Mouse (Mus musculus) midbrain, embryonic 14.5 days (tissue): ENCODE results near the gene Ermap. TPM values are rescaled to one million over a fixed set of nuclear protein-coding genes. Genes with fewer than 3 reads are reported as not detected.

Experiments used
- ATAC-seq: fragments of 200-750 bp; cut with Nextera tagmentation; 2 replicates; pipeline ENCODE4 v1.8.0; 2017; ENCODE audit warnings: moderate number of reproducible peaks, moderate library complexity; ENCODE audit not compliant: low FRiP score, low TSS enrichment
- DNase-seq: peaks from one replicate; pipeline ENCODE4 v3.0.0-alpha.2; 2015
- H3K27ac ChIP-seq: fragments of 300-500 bp; sonication (generic); replicated peaks from 2 replicates; pipeline ENCODE4 v1.5.1; 2014; ENCODE audit warnings: mild to moderate bottlenecking, low read depth, low read length, moderate library complexity
- H3K27me3 ChIP-seq: fragments of 300-500 bp; sonication (generic); 2 replicates; pipeline ENCODE4 v1.6.1; 2014; ENCODE audit warnings: low read length, control low read depth, mixed read lengths; ENCODE audit not compliant: control insufficient read depth, insufficient read depth
- H3K36me3 ChIP-seq: fragments of 300-500 bp; sonication (generic); 2 replicates; pipeline ENCODE4 v1.6.1; 2014; ENCODE audit warnings: low read length, control low read depth; ENCODE audit not compliant: control insufficient read depth, insufficient read depth
- H3K4me1 ChIP-seq: fragments of 300-500 bp; sonication (generic); 2 replicates; pipeline ENCODE4 v1.6.1; 2014; ENCODE audit warnings: mild to moderate bottlenecking, antibody characterized with exemption, low read length, control low read depth; ENCODE audit not compliant: control insufficient read depth, insufficient read depth
- H3K4me2 ChIP-seq: fragments of 300-500 bp; sonication (generic); 2 replicates; pipeline ENCODE4 v1.6.1; 2014; ENCODE audit warnings: mild to moderate bottlenecking, low read length, moderate library complexity
- H3K4me3 ChIP-seq: fragments of 300-500 bp; sonication (generic); replicated peaks from 2 replicates; pipeline ENCODE4 v1.5.1; 2014; ENCODE audit warnings: low read depth, low read length
- H3K9ac ChIP-seq: fragments of 300-500 bp; sonication (generic); replicated peaks from 2 replicates; pipeline ENCODE4 v1.6.1; 2014; ENCODE audit warnings: mild to moderate bottlenecking, low read length, moderate library complexity
- H3K9me3 ChIP-seq: fragments of 300-500 bp; sonication (generic); 2 replicates; pipeline ENCODE4 v1.6.1; 2016; ENCODE audit warnings: low read length, control low read depth, mixed read lengths; ENCODE audit not compliant: control insufficient read depth
- WGBS: fragments of 180-500 bp; shearing (Covaris S2); extraction: QIAGEN DNeasy Blood & Tissue Kit; methylation state at CpG from one replicate; pipeline ENCODE4 v1.1.7; 2014; 5-methylcytosine and 5-hydroxymethylcytosine counted together
- microRNA counts: library from miRNA; unstranded; fragments of <30 nt; microRNA quantifications from one replicate; lab custom pipeline; 2016
- microRNA-seq: library from miRNA; unstranded; fragments of <30 nt; microRNA quantifications from one replicate; pipeline ENCODE4, GENCODE M21; 2016
- polyA plus RNA-seq: library from polyadenylated mRNA; unstranded; fragments of >200 nt; fragmentation: Nextera tagmentation; extraction: Ambion mirVana; gene quantifications from 2 replicates; pipeline ENCODE4 v1.2.1, GENCODE M21; 2014

Gene Ermap
- polyA plus RNA-seq, 1 experiment from 2014 or later, result 0.63 TPM

- Histone ChIP-seq H3K4me3 (no peak overlapping the region), H3K27me3 (no peaks in the 10 kb centered on the region)
- whole genome bisulfite sequencing, result 82% methylated on average over 9 of the region's 9 CpGs
Observed at GRCm38 (mm10) chr4:119125577-119126270, 64.1 kb downstream of the Ermap start.

More at GRCm38 (mm10) chr4:119125577-119126270, 64.1 kb downstream of the Ermap start:
- no peaks in the 10 kb centered on the region for H3K9me3 ChIP-seq
- no peak overlapping the region for H3K4me2 ChIP-seq
- no peak overlapping the region for H3K9ac ChIP-seq
- H3K27ac ChIP-seq, result no peak overlapping the region
- DNase-seq, result no peak
- H3K36me3 ChIP-seq, result peaks cover 10% of the 10 kb centered on the region; the same call in 1 of the 2 replicates
- no peak for ATAC-seq
- no peaks in the 10 kb centered on the region for H3K4me1 ChIP-seq

MicroRNAs within 50 kb of the gene (microRNA counts, 519-probe panel; counts per million panel counts)
- not detected for microRNA mmu-miR-1957 (lab: Ali Mortazavi, UCI)

Small RNA genes lying within 50 kb of the gene (microRNA-seq; reads per million reads assigned to microRNA genes)
- gene Mir1957a, result not detected

Other genes starting within 250 kb of the Ermap start
- gene Lao1, start 228.4 kb downstream of the Ermap start, polyA plus RNA-seq, result not detected in 2 replicates
- 61.3 and 94.4 TPM in 2 replicates for gene Slc2a1, start 81.3 kb downstream of the Ermap start, polyA plus RNA-seq
- 4.8 and 7.1 TPM in 2 replicates for gene Zfp691, start 15.8 kb downstream of the Ermap start, polyA plus RNA-seq
- gene Svbp, start 5.3 kb upstream of the Ermap start, polyA plus RNA-seq, result 253 and 300 TPM in 2 replicates
- 0.29 and 0.54 TPM in 2 replicates for gene Tmem269, start 28.2 kb upstream of the Ermap start, polyA plus RNA-seq
- gene AU022252, start 42.7 kb upstream of the Ermap start, polyA plus RNA-seq, result 21.1 and 26.0 TPM in 2 replicates
- 10.1 TPM in 2 replicates for gene P3h1, start 42.9 kb upstream of the Ermap start, polyA plus RNA-seq
- gene Cldn19, start 65.4 kb upstream of the Ermap start, polyA plus RNA-seq, result 1.4 and 1.8 TPM in 2 replicates
- gene Ybx1, start 104.6 kb upstream of the Ermap start, polyA plus RNA-seq, result 990 and 1,028 TPM in 2 replicates
- gene Ppih, start 130.5 kb upstream of the Ermap start, polyA plus RNA-seq, result 57.6 and 60.0 TPM in 2 replicates
- gene Ccdc30, start 225.5 kb upstream of the Ermap start, polyA plus RNA-seq, result 19.3 and 20.6 TPM in 2 replicates
- 20.9 and 24.5 TPM in 2 replicates for gene Ppcs, start 232.4 kb upstream of the Ermap start, polyA plus RNA-seq
- 0.30 and 0.45 TPM in 2 replicates for gene Zmynd12, start 232.8 kb upstream of the Ermap start, polyA plus RNA-seq